Mouse (Mus musculus) megakaryocyte, embryonic 14.5 days (primary cell): Measurements from ENCODE around the gene Morn3.

ENCODE experiments used
- FLI1 ChIP-seq: IDR thresholded peaks from 2 replicates; pipeline ENCODE4 v1.6.1; 2012; ENCODE audit warnings: low read length, inconsistent platforms, mixed read lengths
- GATA1 ChIP-seq: IDR thresholded peaks from 3 replicates; pipeline ENCODE4 v1.6.1; 2012; ENCODE audit warnings: mixed read lengths, low read length, inconsistent platforms, borderline replicate concordance

DNA sequence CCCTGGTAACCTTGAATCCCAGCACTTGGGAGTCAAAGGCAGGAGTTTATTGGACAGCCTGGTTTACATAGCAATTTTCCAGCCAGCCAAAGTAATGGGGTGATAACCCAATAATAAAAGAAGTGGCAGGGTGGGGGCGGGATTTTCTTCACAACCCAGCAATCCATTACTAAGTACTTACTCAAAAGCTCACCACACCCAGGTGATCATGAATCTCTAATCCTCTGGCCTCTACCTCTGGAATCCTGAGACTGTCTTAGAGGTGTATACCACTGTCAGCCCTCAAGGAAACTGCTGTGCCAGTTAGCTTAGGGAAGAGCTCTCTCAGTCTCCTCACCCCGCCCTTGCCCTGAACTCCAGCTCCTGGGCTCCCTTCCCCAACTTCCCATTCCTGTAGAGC, 39.7 kb upstream of the Morn3 start:
- TF ChIP-seq GATA1 (no peak), FLI1 (no peak)
